Mouse (Mus musculus): ENCODE measurements at regions not wholly inside any gene's neighbourhood (a gene's known extent, or its start where the extent isn't known, plus 50 kb on each side); places are given as distances from the start of the nearest gene placed in this dataset.
A peak's percentile ranks its signal among the peaks of the same experiment; 100 is the strongest.

GRCm38 (mm10) chr5:73859320-73859719, 208.1 kb downstream of the Spata18 start:
- no peaks in the 10 kb centered on the region for H3K36me3 ChIP-seq (replicated peaks)
- H3K4me3 ChIP-seq: no peak overlapping the region
- H3K27ac ChIP-seq: no peak overlapping the region
- no peaks in the 10 kb centered on the region for H3K27me3 ChIP-seq (ENCODE audit: poor library complexity, severe bottlenecking)
- H3K4me1 ChIP-seq: peaks cover 4% of the 10 kb centered on the region
- DNase-seq (ENCODE audit: extremely low spot score, low spot score): no peak
- WGBS: 83% methylated on average over 1 of the region's 1 CpGs
- no peaks in the 10 kb centered on the region for H3K9me3 ChIP-seq

- no peaks in the 10 kb centered on the region for H3K36me3 ChIP-seq (replicated peaks)
- H3K27me3 ChIP-seq (ENCODE audit: poor library complexity, severe bottlenecking): no peaks in the 10 kb centered on the region
- H3K4me1 ChIP-seq: no peaks in the 10 kb centered on the region
- 74% methylated on average over 9 of the region's 9 CpGs for WGBS
- DNase-seq (ENCODE audit: extremely low spot score, low spot score): peak; percentile 56
- H3K27ac ChIP-seq: no peak overlapping the region
- no peaks in the 10 kb centered on the region for H3K9me3 ChIP-seq
- H3K4me3 ChIP-seq: no peak overlapping the region
Observed at GRCm38 (mm10) chr5:73864138-73864761, 204.0 kb downstream of the Usp46 start.

- no peak overlapping the region for H3K4me3 ChIP-seq
- H3K27me3 ChIP-seq (ENCODE audit: poor library complexity, severe bottlenecking): no peaks in the 10 kb centered on the region
- no peaks in the 10 kb centered on the region for H3K4me1 ChIP-seq
- H3K27ac ChIP-seq: no peak overlapping the region
- WGBS: 84% methylated on average over 9 of the region's 9 CpGs
- DNase-seq (ENCODE audit: extremely low spot score, low spot score): peak; percentile 9
- no peaks in the 10 kb centered on the region for H3K36me3 ChIP-seq (replicated peaks)
- H3K9me3 ChIP-seq: no peaks in the 10 kb centered on the region
Observed at GRCm38 (mm10) chr5:73872641-73873421, 195.4 kb downstream of the Usp46 start.

GRCm38 (mm10) chr5:73874770-73875169, 193.5 kb downstream of the Usp46 start:
- WGBS: 83% methylated on average over 1 of the region's 1 CpGs
- Histone ChIP-seq H3K27ac (no peak overlapping the region), H3K4me3 (no peak overlapping the region), H3K9me3 (no peaks in the 10 kb centered on the region), H3K4me1 (no peaks in the 10 kb centered on the region), H3K27me3 (ENCODE audit: poor library complexity, severe bottlenecking) (no peaks in the 10 kb centered on the region), H3K36me3 (replicated peaks) (no peaks in the 10 kb centered on the region)
- DNase-seq (ENCODE audit: extremely low spot score, low spot score): no peak

GRCm38 (mm10) chr5:73875847-73876246, 192.4 kb downstream of the Usp46 start:
- 90% methylated on average over 3 of the region's 3 CpGs for WGBS
- no peak overlapping the region for H3K27ac ChIP-seq
- H3K36me3 ChIP-seq (replicated peaks): no peaks in the 10 kb centered on the region
- no peaks in the 10 kb centered on the region for H3K27me3 ChIP-seq (ENCODE audit: poor library complexity, severe bottlenecking)
- DNase-seq (ENCODE audit: extremely low spot score, low spot score): no peak
- no peak overlapping the region for H3K4me3 ChIP-seq
- no peaks in the 10 kb centered on the region for H3K4me1 ChIP-seq
- H3K9me3 ChIP-seq: no peaks in the 10 kb centered on the region

GRCm38 (mm10) chr5:73880936-73881335, 187.3 kb downstream of the Usp46 start:
- H3K27ac ChIP-seq: peak overlapping the region; percentile 30; the same call in 1 of the 2 replicates
- DNase-seq (ENCODE audit: extremely low spot score, low spot score): no peak
- H3K9me3 ChIP-seq: no peaks in the 10 kb centered on the region
- H3K36me3 ChIP-seq (replicated peaks): no peaks in the 10 kb centered on the region
- 76% methylated on average over 3 of the region's 3 CpGs for WGBS
- no peaks in the 10 kb centered on the region for H3K27me3 ChIP-seq (ENCODE audit: poor library complexity, severe bottlenecking)
- no peak overlapping the region for H3K4me3 ChIP-seq
- 0 out of 2 replicates have a peak, but pooled peaks cover 5% of the 10 kb centered on the region for H3K4me1 ChIP-seq

GRCm38 (mm10) chr5:73881941-73882340, 186.3 kb downstream of the Usp46 start:
- H3K9me3 ChIP-seq: peaks cover 3% of the 10 kb centered on the region; the same call in 1 of the 2 replicates
- H3K27ac ChIP-seq: no peak overlapping the region
- WGBS: 66% methylated on average over 5 of the region's 5 CpGs
- no peaks in the 10 kb centered on the region for H3K27me3 ChIP-seq (ENCODE audit: poor library complexity, severe bottlenecking)
- no peak overlapping the region for H3K4me3 ChIP-seq
- peak; percentile 32 for DNase-seq (ENCODE audit: extremely low spot score, low spot score)
- H3K4me1 ChIP-seq: 0 out of 2 replicates have a peak, but pooled peaks cover 5% of the 10 kb centered on the region
- no peaks in the 10 kb centered on the region for H3K36me3 ChIP-seq (replicated peaks)

GRCm38 (mm10) chr5:73884998-73885397, 183.2 kb downstream of the Usp46 start:
- Histone ChIP-seq H3K4me3 (no peak overlapping the region), H3K27me3 (ENCODE audit: poor library complexity, severe bottlenecking) (no peaks in the 10 kb centered on the region), H3K4me1 (0 out of 2 replicates have a peak, but pooled peaks cover 5% of the 10 kb centered on the region), H3K9me3 (peaks cover 3% of the 10 kb centered on the region; the same call in 1 of the 2 replicates), H3K27ac (no peak overlapping the region), H3K36me3 (replicated peaks) (no peaks in the 10 kb centered on the region)
- WGBS: 85% methylated on average over 12 of the region's 12 CpGs
- DNase-seq (ENCODE audit: extremely low spot score, low spot score): peak; percentile 13

- Histone ChIP-seq H3K27ac (no peak overlapping the region), H3K36me3 (replicated peaks) (no peaks in the 10 kb centered on the region), H3K27me3 (ENCODE audit: poor library complexity, severe bottlenecking) (no peaks in the 10 kb centered on the region), H3K4me1 (0 out of 2 replicates have a peak, but pooled peaks cover 5% of the 10 kb centered on the region), H3K4me3 (no peak overlapping the region), H3K9me3 (peaks cover 3% of the 10 kb centered on the region; the same call in 1 of the 2 replicates)
- peak; percentile 5 for DNase-seq (ENCODE audit: extremely low spot score, low spot score)
- 98% methylated on average over 1 of the region's 1 CpGs for WGBS
Observed at GRCm38 (mm10) chr5:73885691-73886090, 182.5 kb downstream of the Usp46 start.

- DNase-seq (ENCODE audit: extremely low spot score, low spot score): no peak
- H3K4me1 ChIP-seq: 0 out of 2 replicates have a peak, but pooled peaks cover 7% of the 10 kb centered on the region
- no peak overlapping the region for H3K4me3 ChIP-seq
- H3K27ac ChIP-seq: no peak overlapping the region
- 83% methylated on average over 8 of the region's 8 CpGs for WGBS
- no peaks in the 10 kb centered on the region for H3K36me3 ChIP-seq (replicated peaks)
- H3K27me3 ChIP-seq (ENCODE audit: poor library complexity, severe bottlenecking): no peaks in the 10 kb centered on the region
- peaks cover 3% of the 10 kb centered on the region; the same call in 1 of the 2 replicates for H3K9me3 ChIP-seq
Observed at GRCm38 (mm10) chr5:73887306-73887958, 180.8 kb downstream of the Usp46 start.

GRCm38 (mm10) chr5:73888391-73888790, 179.8 kb downstream of the Usp46 start:
- peaks cover 14% of the 10 kb centered on the region; the same call in 1 of the 2 replicates for H3K4me1 ChIP-seq
- no peaks in the 10 kb centered on the region for H3K36me3 ChIP-seq (replicated peaks)
- no peaks in the 10 kb centered on the region for H3K27me3 ChIP-seq (ENCODE audit: poor library complexity, severe bottlenecking)
- WGBS: 85% methylated on average over 2 of the region's 2 CpGs
- no peak overlapping the region for H3K4me3 ChIP-seq
- H3K9me3 ChIP-seq: peaks cover 3% of the 10 kb centered on the region; the same call in 1 of the 2 replicates
- no peak for DNase-seq (ENCODE audit: extremely low spot score, low spot score)
- no peak overlapping the region for H3K27ac ChIP-seq

GRCm38 (mm10) chr5:73889342-73889741, 178.9 kb downstream of the Usp46 start:
- Histone ChIP-seq H3K27me3 (ENCODE audit: poor library complexity, severe bottlenecking) (no peaks in the 10 kb centered on the region), H3K9me3 (peaks cover 6% of the 10 kb centered on the region; the same call in 1 of the 2 replicates), H3K4me3 (no peak overlapping the region), H3K36me3 (replicated peaks) (no peaks in the 10 kb centered on the region), H3K27ac (no peak overlapping the region), H3K4me1 (peaks cover 14% of the 10 kb centered on the region; the same call in 1 of the 2 replicates)
- DNase-seq (ENCODE audit: extremely low spot score, low spot score): no peak
- 86% methylated on average over 1 of the region's 1 CpGs for WGBS

Measured in forebrain, embryonic 10.5 days (tissue).